Mouse (Mus musculus): ENCODE results near the gene Tnfrsf26.
A peak's percentile ranks its signal among the peaks of the same experiment; 100 is the strongest.

Gene Tnfrsf26

DNA sequence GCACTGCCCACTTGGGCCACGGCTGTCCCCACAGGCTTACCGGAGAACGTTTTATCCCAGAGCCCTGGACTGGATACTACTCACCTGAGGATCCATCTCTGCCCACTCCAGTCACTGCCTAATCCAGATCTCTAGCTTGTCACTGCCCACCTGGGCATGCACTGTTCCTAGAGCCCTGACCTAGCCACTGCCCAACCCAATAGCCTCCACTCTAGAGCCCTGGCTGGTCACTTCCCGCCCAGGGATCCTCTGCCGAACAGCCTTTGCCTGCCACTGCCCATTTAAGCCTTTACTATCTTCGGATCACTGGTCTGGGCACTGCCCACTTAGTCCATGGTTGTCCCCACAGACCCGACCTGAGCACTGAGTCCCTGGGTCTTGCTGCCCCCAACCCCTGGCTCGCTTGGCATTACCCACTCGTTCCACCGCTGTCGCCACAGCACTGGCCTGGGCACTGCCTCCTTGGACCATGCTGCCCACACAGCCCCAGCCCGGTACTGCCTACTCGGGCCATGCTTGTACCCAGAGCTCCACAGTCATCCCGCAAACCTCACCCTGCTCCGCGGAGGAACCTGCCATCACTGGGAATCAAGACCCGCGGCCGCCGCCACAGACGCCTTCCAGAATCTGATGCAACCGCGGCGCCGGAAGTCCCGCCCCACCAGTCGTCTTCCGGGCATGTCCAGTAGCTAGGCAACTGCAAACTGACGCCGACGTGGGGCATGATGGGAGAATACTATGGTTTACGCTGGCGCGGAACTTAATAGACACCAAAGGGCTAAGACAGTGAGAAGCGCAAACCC lies 28.9 kb downstream of the Tnfrsf26 start, which contains the start of gene Cars:
TSS of gene Cars (minus strand) at position 663 of the 803 bp plus-strand sequence.
- DNase-seq (ENCODE audit: low spot score in 2 of 2) = peak; percentile 91 to 92

DNA sequence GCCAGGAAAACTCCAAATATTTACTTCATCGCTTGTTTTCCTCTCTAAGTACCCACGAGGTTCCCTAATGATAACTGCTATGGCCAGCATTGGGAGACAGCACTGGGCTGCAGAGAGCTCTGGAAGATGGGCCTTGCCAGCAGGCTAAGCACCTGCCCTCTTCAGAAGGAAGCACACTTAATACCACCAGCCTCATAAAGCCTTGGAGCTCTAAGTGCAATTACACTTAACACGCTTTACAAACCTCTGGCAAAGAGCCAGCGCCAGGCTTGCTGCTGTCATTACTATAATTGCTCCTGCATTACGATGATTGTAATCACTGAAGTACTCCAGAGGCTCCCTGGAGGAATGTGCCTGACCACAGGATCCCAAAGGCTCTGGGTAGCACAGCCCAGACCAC lies 33.7 kb downstream of the Tnfrsf26 start:
- no peak for DNase-seq (ENCODE audit: low spot score in 2 of 2)

DNA sequence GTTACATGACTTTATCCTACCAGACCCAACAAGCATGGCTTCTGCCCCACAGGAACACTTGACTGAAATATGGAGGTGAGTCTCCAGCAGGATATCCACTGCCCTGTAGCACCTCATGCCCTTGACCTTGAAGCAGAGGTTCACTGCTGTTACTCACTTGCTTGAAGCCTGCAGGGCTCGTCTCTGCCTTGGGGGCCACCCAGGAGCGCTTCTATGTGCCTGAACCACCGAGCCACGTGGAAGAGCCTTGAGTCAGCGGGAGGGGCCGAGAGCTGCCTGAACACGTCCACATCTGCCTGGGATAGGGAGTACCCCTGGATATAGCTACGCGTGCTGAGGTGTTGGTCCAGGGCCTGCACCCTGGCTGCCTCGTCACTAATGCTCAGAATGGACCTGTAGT lies 36.3 kb downstream of the Tnfrsf26 start:
- peak; percentile 24 to 34 for DNase-seq (ENCODE audit: low spot score in 2 of 2)

DNA sequence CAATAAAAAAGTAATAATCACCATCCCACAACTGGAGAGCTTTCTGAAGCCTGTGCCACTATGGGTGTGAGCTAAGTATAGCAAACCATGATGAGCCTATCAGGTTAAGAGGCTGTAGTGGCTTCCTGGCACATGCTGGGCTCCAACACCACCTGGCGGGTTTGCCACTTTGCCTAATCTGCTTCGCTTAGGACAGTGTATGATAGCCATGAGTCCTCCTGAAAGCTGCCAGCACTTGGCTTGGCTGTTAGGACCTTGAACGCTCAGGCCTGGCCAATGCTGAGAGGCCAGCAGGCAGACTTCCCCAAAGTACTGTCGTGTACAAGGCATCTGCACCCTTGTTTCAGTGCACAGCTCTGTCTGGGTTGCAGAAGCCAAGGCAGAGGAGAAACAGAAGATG lies 40.5 kb downstream of the Tnfrsf26 start:
- no peak for DNase-seq (ENCODE audit: low spot score in 2 of 2)

DNA sequence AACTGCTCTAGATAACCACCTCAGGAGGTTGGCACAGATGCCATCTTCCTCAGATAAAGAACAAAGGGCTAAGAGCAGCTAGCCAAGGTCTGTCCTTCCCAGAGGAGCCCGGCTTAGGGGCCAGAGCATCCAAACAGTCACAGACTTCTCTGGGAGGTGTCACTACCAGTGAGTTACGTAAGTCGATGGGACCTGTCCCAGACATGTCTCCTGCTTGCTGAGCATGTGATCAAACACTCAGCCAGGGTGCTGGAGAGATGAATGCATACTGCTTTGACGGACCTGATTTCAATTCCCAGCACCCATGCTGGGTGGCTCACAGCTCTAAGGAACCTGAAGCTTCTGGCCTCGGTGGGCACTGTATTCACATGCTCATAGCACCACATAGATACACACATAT lies 40.9 kb downstream of the Tnfrsf26 start:
- DNase-seq (ENCODE audit: low spot score in 2 of 2) = no peak

- DNase-seq (ENCODE audit: low spot score in 2 of 2) = peak; percentile 33 to 52
These were observed 44.6 kb downstream of the Tnfrsf26 start for GRCm38 (mm10) chr7:143583956-143584355.

DNA sequence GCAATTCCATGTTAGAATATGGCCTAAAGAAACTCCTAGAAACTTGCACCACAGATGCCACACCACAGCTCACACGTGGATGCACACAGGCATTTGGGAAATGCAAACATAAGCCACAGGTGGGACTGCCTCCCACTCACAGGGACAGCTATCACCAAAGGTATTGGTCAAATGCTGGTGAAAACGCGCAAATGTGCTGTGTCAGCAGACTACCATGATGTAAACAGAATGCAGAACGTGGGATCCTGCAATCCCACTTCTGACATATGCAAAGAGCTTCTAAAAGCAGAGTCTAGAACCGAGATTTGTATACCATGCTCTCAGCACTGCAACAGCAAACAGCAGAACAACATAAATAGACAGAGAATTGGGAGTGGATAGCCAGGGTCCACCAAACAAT lies 45.5 kb downstream of the Tnfrsf26 start:
- no peak for DNase-seq (ENCODE audit: low spot score in 2 of 2)

- no peak for DNase-seq (ENCODE audit: low spot score in 2 of 2)
These were observed 52.8 kb downstream of the Tnfrsf26 start for GRCm38 (mm10) chr7:143575751-143576150.

- DNase-seq (ENCODE audit: low spot score in 2 of 2) = no peak
These were observed 62.9 kb downstream of the Tnfrsf26 start for GRCm38 (mm10) chr7:143565648-143566039.

GRCm38 (mm10) chr7:143565015-143565647 lies 63.4 kb downstream of the Tnfrsf26 start:
- DNase-seq (ENCODE audit: low spot score in 2 of 2) = no peak

DNA sequence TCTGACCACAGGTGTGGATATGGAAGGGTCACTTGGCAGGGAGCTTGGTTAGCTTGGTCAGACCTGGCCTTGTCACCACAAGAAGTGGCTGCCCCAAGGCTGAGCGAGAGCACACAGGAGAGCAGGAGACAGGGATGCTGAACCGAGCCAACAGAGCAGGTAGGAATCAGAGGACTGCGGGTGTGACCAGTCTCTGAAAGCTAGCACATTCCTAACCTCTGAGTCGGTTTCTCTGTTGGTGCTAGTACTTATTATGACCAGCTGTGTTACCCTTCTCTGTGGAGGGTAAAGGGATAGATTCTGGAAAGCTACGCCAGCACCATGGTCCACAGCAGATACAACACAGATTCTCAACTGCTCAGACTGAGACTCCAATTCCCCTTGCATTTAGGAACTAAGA lies 64.7 kb downstream of the Tnfrsf26 start:
- no peak for DNase-seq (ENCODE audit: low spot score in 2 of 2)
